Mouse (Mus musculus): Measurements from ENCODE around the gene Ddr2.

DNA sequence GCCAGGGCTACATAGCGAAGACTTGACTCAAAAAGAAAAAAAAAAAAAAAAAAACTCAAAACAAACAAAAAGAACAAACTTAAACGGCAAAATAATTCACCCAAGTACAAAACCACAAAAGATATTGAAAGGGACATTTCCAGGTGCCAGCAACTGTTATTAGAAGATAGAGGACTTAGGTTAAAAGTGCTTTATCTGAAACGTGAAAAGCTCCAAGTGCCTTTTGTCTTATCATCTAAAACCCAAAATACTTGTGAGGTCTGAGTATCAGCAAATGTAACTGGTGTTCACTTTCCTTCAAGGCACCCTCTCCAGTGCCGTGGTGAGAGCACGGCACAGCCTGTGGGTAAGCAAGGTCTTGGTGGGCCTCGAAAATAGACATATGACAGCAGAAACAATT is 38.0 kb upstream of the Ddr2 start:
- TF ChIP-seq CTCF (IDR thresholded peaks at IDR 0.05; ENCODE audit: low read depth): no peak
- TF ChIP-seq EP300 (IDR thresholded peaks at IDR 0.05; ENCODE audit: low read depth): peak; percentile 81

Data from liver, postnatal 0 days (tissue).